Mouse (Mus musculus) olfactory bulb, adult 2 months (tissue): ENCODE data around the gene Zfp597. TPM values are rescaled to one million over a fixed set of nuclear protein-coding genes. Genes with fewer than 3 reads are reported as not detected.
"Not testable (repeated sequence)": the region's sequence is repeated elsewhere in the genome, so short reads cannot be mapped to it uniquely, and the experiment has no call there.

ENCODE experiments used
- H3K27ac ChIP-seq: fragments of 200-500 bp; 2 replicates; pipeline ENCODE4 v1.5.1; 2012; ENCODE audit warnings: low read depth, low read length; ENCODE audit not compliant: insufficient read depth
- H3K4me1 ChIP-seq: fragments of 200-500 bp; 2 replicates; pipeline ENCODE4 v1.6.1; 2012; ENCODE audit warnings: low read length; ENCODE audit not compliant: control insufficient read depth, insufficient read depth
- H3K4me3 ChIP-seq: fragments of 200-500 bp; 2 replicates; pipeline ENCODE4 v1.5.1; 2012; ENCODE audit warnings: mild to moderate bottlenecking, low read depth, low read length, moderate library complexity; ENCODE audit not compliant: insufficient read depth
- CTCF ChIP-seq: fragments of 200-500 bp; IDR thresholded peaks from 2 replicates; pipeline ENCODE4 v1.5.1; 2012; ENCODE audit warnings: low read depth, mild to moderate bottlenecking, low read length, moderate library complexity; ENCODE audit not compliant: insufficient read depth
- POLR2A ChIP-seq: fragments of 200-500 bp; IDR thresholded peaks from 2 replicates; pipeline ENCODE4 v1.6.1; 2012; ENCODE audit warnings: mild to moderate bottlenecking, low read depth, low read length, moderate library complexity; ENCODE audit not compliant: insufficient read depth
- WGBS: fragments of 180-500 bp; shearing (Covaris S2); methylation state at CpG from one replicate; pipeline ENCODE4 v1.1.7; 2018; 5-methylcytosine and 5-hydroxymethylcytosine counted together
- polyA plus RNA-seq: library from polyadenylated mRNA; stranded (reverse); fragments of >200 nt; gene quantifications from 2 replicates; pipeline ENCODE4 v1.2.4, GENCODE M21; 2012; ENCODE audit warnings: low replicate concordance; ENCODE audit not compliant: missing spikeins, insufficient read depth, insufficient read length

Zfp597 gene
- polyA plus RNA-seq, 1 experiment: not detected

DNA sequence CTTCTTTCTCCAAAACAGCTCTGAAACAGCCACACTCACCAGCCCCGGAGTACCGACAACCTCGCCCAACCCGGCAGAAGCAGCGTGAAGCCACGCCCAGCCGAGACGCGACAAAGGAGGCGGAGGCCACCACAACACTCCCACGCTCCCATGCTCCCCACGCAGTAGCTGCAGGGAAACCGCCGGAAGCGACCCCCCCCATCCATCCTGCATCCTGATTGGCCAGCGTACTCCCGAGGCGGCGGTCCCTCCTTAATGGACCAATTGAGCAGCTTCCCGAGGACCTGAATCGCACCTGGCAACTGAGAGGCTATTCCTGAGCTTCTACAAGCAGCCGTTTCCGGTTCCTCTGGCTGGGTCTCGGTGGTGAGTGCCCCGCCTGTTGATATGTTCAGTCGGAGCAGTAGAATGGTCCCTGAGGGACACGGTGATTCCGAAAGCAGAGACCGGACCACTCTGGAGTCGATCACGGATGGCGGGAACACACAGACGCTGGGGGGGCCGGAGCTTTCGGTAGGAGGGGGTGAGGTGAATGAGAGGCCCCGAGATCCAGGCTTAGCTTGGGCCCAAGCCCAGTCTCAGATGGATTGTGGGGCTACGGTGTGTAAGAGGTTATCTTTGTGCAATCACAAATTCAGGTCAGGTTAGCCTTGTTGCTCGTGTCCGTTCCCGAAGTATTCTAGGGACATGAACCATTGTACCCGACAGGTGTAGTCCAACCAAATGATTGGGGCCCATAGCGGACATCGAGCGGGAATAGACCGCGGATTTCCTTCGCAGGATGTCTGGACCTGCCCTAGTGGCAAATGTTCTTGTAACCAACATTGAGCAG, 11.9 kb downstream of the Zfp597 start, which contains the start of gene Naa60:
Gene Naa60 (plus strand): TSS at position 160 of the 832 bp plus-strand sequence.
- Histone ChIP-seq H3K4me3 (peak within 1 kb of the TSS; percentile 59), H3K4me1 (peaks cover 3% of the 10 kb centered on the region; the same call in 1 of the 2 replicates), H3K27ac (no peak within 1 kb of the TSS; the same call in 1 of the 2 replicates)
- WGBS: 4% methylated on average over 47 of the region's 47 CpGs
- TF ChIP-seq POLR2A (no peak), CTCF (no peak)

DNA sequence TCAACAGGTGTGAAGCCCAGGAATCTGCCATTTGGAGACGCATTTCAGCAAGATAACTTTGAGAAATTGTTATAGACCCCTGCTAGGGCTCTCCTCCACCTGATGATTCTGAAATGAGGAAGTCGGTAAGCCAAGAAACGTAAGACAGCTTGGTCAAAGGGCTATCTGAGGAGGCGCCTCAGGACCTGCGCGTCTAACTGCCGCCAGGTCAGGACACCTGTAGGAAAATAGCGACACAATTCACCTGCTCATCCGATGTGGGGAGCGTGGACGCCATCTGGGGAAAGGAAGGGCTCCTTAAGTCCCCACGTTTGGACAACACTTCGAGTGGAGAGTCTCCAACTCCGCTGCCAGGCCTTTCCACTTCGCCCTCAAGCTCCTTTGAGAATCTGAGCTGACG, 12.5 kb downstream of the Zfp597 start:
- Histone ChIP-seq H3K4me3 (peak overlapping the region; percentile 59), H3K27ac (no peak overlapping the region), H3K4me1 (peaks cover 3% of the 10 kb centered on the region; the same call in 1 of the 2 replicates)
- WGBS: 2% methylated on average over 16 of the region's 16 CpGs
- no peak for TF ChIP-seq CTCF
- no peak for TF ChIP-seq POLR2A

DNA sequence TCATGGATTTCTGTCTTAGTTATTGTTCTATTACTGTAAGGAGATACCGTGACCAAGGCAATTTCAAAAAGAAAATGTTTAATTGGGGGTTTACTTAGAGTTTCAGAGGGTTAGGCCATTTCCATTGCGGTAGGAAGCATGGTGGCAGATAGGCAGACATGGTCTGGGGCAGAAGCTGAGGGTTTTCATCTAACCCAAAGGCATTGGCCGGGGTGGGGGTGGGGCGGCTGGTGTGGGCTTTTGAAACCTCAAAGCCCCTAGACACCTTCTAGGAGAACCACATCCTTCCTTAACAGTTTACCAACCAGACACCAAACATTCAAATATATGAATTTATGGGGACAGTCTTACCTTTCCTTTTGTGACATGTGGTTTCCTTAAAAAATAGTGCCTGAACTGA, 25.1 kb downstream of the Zfp597 start:
- WGBS: 95% methylated on average over 4 of the region's 4 CpGs
- TF ChIP-seq POLR2A (no peak), CTCF (no peak)
- peaks cover 4% of the 10 kb centered on the region; the same call in 1 of the 2 replicates for H3K4me1 ChIP-seq
- H3K4me3 ChIP-seq: no peak overlapping the region
- H3K27ac ChIP-seq: no peak overlapping the region

DNA sequence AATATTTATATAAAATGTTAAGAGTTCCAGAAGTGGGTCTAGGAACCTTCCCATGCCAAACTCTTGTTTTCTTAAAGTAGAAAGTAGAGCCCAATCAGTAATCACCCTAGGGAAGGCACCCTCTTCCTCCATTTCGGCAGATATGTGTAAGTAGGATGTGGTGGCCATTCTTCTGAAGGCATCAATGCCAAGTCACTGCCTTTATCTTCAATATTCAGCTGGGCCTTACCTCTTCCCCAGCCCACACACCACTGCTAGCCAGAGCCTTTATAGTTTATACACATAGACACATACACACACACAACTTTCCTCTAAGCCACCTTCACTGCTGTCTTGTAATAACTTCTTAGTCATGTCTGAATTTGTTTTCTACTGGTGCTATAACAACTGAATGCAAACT, 28.6 kb downstream of the Zfp597 start:
- WGBS: 88% methylated on average over 1 of the region's 1 CpGs
- H3K4me3 ChIP-seq: no peak overlapping the region
- H3K4me1 ChIP-seq: peaks cover 6% of the 10 kb centered on the region
- no peak overlapping the region for H3K27ac ChIP-seq
- no peak for TF ChIP-seq CTCF
- no peak for TF ChIP-seq POLR2A

DNA sequence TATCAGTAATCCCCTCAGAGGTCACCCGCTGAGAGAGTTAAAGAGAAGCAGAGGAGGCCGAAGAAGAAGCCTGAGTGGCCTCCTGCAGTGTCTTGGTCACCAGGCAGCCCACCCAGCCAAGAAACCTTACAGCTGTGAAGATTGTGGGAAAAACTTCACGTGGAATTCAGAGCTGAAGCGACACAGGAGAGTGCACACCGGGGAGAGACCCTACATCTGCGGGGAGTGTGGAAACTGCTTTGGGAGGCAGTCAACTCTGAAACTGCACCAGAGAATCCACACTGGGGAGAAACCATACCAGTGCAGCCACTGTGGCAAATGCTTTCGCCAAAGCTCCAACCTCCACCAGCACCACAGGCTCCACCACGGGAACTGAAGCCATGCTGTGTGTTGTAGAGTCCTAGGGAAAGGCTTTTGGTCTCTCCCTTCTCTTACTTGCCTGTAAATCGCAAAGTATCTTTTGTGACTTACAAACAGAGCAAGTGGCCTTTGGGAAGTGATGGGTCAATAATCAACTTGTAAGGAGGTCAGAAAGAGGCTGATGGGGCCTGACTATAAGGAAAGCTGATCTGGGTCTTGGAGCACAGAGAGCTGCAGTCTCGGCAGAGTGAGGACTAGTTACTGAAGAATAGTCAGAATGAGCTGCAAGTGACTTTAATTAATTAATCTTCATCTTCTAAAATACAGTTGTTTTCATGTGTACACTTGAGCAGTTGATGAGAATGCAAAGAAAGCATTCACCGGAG, 29.8 kb downstream of the Zfp597 start:
- Histone ChIP-seq H3K4me3 (no peak overlapping the region), H3K4me1 (peaks cover 6% of the 10 kb centered on the region), H3K27ac (no peak overlapping the region)
- TF ChIP-seq POLR2A (no peak), CTCF (no peak)
- 65% methylated on average over 11 of the region's 11 CpGs for WGBS

DNA sequence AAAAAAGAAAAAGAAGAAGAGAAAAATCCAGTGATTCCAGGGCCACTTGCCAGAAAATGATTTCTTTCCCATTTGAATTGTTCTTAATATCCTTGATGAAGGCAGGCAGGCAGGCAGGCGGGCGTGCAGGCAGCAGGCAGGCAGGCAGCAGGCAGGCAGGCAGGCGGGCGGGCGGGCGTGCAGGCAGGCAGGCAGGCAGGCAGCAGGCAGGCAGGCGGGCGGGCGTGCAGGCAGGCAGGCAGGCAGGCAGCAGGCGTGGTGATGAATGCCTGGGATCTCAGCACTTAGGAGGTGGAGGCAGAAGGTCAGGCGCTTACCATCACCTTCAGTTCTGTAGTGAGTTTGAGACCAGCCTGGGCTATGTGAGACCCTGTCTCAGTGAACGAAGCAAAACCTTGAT, 31.8 kb downstream of the Zfp597 start:
- WGBS: 56% methylated on average over 12 of the region's 12 CpGs
- peaks cover 14% of the 10 kb centered on the region for H3K4me1 ChIP-seq
- TF ChIP-seq CTCF (no peak), POLR2A (no peak)
- no peak overlapping the region for H3K27ac ChIP-seq
- no peak overlapping the region for H3K4me3 ChIP-seq

DNA sequence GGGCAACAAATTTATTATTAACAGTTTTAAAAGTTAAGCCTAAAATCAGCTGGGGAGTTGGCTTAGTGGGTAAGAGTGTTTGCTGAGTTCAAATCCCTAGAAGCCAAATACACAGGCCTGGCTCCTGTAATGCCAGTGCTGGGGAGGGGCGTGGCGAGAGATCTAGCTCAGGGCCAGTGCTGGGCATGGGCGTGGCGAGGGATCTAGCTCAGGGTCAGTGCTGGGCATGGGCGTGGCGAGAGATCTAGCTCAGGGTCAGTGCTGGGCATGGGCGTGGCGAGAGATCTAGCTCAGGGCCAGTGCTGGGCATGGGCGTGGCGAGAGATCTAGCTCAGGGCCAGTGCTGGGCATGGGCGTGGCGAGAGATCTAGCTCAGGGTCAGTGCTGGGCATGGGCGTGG, 33.1 kb downstream of the Zfp597 start:
- peaks cover 17% of the 10 kb centered on the region for H3K4me1 ChIP-seq
- WGBS: 92% methylated on average over 13 of the region's 13 CpGs
- H3K4me3 ChIP-seq, H3K27ac ChIP-seq: not testable (repeated sequence)

DNA sequence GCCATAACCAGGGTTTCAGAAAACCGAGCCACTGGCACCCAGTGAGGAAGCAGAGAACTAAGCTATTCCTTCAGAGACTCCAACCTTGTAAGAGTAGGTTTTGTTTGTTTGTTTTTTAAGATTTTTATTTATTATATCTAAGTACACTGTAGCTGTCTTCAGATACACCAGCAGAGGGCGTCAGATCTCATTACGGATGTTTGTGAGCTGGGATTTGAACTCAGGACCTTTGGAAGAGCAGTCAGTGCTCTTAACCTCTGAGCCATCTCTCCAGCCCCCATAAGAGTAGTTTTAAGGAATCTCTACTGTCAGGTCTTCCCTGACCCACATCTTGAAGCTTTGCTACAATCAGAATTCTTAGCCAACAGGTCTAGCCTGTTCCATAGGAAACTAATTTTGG, 35.9 kb downstream of the Zfp597 start:
- WGBS: 77% methylated on average over 3 of the region's 3 CpGs
- TF ChIP-seq CTCF: no peak
- no peak for TF ChIP-seq POLR2A
- no peak overlapping the region for H3K4me3 ChIP-seq

DNA sequence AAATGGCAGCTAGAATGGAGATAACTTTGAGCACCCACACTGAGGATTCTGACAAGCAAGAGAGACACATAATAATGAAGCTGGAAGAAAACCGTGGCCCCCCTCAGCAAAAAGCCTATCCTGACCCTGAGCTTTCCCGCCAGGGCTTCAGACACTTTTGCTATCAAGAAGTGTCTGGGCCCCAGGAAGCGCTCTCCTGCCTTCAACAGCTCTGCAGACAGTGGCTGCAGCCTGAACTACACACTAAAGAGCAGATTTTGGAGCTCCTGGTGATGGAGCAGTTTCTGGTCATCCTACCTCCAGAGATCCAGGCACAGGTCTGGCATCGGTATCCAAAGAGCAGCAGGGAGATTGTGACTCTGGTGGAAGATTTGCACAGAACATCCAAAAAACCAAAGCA, 36.5 kb downstream of the Zfp597 start:
- no peak overlapping the region for H3K27ac ChIP-seq
- 0 out of 2 replicates have a peak overlapping the region, but pooled peaks have one; percentile 4 for H3K4me3 ChIP-seq
- H3K4me1 ChIP-seq: peaks cover 10% of the 10 kb centered on the region
- TF ChIP-seq POLR2A (no peak), CTCF (no peak)
- WGBS: 68% methylated on average over 4 of the region's 4 CpGs

More for the DNA sequence above, 35.9 kb downstream of the Zfp597 start:
- no peak overlapping the region for H3K27ac ChIP-seq
- peaks cover 10% of the 10 kb centered on the region for H3K4me1 ChIP-seq
